24 mouse cellular contexts compared by ENCODE assay signal in the genomic region with DNA sequence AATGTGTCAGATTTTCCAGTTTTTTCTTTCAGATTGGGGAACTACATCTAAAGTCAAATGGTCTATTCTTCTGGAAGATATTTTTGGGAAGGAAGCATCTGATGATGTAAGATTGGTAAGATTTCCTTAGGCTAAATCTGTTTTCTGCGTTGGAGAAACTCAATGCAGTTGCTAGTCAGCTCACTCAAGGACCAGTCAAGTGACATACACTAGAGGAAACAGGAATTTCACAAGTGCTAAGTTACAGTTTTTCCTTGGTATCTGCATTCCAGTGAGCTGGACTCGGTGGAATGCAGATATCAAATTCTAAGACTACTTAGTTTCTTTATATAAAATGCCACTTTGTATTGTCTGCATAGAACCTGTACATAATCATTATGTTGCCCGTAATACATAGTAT.
"Had no signal": no experiment of that assay in that cellular context is flagged by ENCODE, and none has a peak within 500 bp of the region (broad histone marks: within the 10 kb centered on the region; RNA-seq: fewer than 3 reads in every experiment).

No protein-coding gene starts in this region.

- H3K9me3 ChIP-seq: heart, embryonic 10.5 days; heart, embryonic 13.5 days; heart, embryonic 15.5 days; hindbrain, embryonic 13.5 days; hindbrain, embryonic 15.5 days; kidney, embryonic 15.5 days; limb, embryonic 13.5 days; limb, embryonic 15.5 days had no signal

- DNase-seq: forebrain, postnatal 0 days; gastrocnemius, postnatal 14 days; heart, adult 18-20 months; heart, postnatal 14 days; heart, postnatal 36 days; kidney, adult 11 months; kidney, adult 2 months; kidney, adult 9 months; kidney, postnatal 14 days; kidney, postnatal 36 days; layer of hippocampus, adult 9-11 months; layer of hippocampus, postnatal 36 days; left cerebral cortex, postnatal 4 days had no signal

- H3K9ac ChIP-seq: forebrain, postnatal 0 days; heart, embryonic 13.5 days; heart, embryonic 15.5 days; hindbrain, embryonic 13.5 days; hindbrain, embryonic 15.5 days; kidney, embryonic 15.5 days; limb, embryonic 13.5 days; limb, embryonic 15.5 days had no signal

- H3K4me3 ChIP-seq: heart, embryonic 10.5 days; heart, embryonic 13.5 days; heart, embryonic 15.5 days; hindbrain, embryonic 13.5 days; hindbrain, embryonic 15.5 days; kidney, embryonic 15.5 days; limb, embryonic 13.5 days; limb, embryonic 15.5 days had no signal

- H3K27me3 ChIP-seq: heart, embryonic 13.5 days; heart, embryonic 15.5 days; hindbrain, embryonic 13.5 days; hindbrain, embryonic 15.5 days; kidney, embryonic 15.5 days; limb, embryonic 13.5 days; limb, embryonic 15.5 days had no signal

- ATAC-seq: forebrain, postnatal 0 days; hindbrain, postnatal 0 days; intestine, embryonic 16.5 days had no signal

- H3K27ac ChIP-seq: heart, embryonic 10.5 days; heart, embryonic 13.5 days; heart, embryonic 15.5 days; hindbrain, embryonic 13.5 days; hindbrain, embryonic 15.5 days; hindbrain, postnatal 0 days; kidney, embryonic 15.5 days; kidney, postnatal 0 days; limb, embryonic 13.5 days; limb, embryonic 15.5 days had no signal

- H3K4me1 ChIP-seq: heart, embryonic 10.5 days; heart, embryonic 13.5 days; heart, embryonic 15.5 days; hindbrain, embryonic 13.5 days; hindbrain, embryonic 15.5 days; kidney, embryonic 15.5 days; limb, embryonic 13.5 days; limb, embryonic 15.5 days had no signal

- H3K4me2 ChIP-seq: heart, embryonic 13.5 days; heart, embryonic 15.5 days; hindbrain, embryonic 13.5 days; hindbrain, embryonic 15.5 days; kidney, embryonic 15.5 days; limb, embryonic 13.5 days; limb, embryonic 15.5 days had no signal
